In the genomic region with DNA sequence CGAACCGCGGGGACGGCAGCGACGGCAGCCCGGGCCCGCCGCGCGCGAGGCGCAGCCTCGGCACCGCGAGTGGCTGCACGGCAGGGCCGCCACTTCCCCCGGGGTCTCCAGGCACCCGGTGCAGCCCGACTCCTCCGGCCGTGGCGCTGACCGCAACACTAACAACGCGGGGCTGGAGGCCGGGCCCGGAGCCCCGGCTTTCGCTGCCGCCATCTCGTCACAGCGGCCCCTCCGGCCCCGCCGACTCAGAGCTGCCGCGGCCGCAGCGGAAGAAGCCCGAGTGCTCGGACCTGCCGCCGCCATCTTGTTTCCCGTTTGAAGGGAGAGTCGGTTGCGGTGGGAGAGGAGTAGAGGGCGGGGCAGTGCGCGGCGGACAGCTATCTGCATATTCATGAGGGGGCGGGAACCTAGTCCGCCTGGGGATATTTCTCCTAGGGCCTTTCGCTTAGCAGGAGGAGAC, we compare ENCODE assay signal across 8 mouse cellular contexts. TPM values are rescaled to one million over a fixed set of nuclear protein-coding genes. Genes with fewer than 3 reads are reported as not detected.
DNase-seq lines count a peak whose midpoint lies in the region; ATAC-seq and TF ChIP-seq lines count a peak whose summit lies in the region.

A gene (minus strand): TSS at position 317 of the 460 bp plus-strand sequence.

- no peaks in the 10 kb centered on the region for H3K27me3 ChIP-seq in hindbrain, postnatal 0 days (ENCODE audit: insufficient read depth, low read length)
- H3K27me3 ChIP-seq in megakaryocyte, embryonic 14.5 days (replicated peaks), result peaks cover 8% of the 10 kb centered on the region

- no peaks in the 10 kb centered on the region for H3K9me3 ChIP-seq in hindbrain, postnatal 0 days (ENCODE audit: low read length)
- peaks cover 4% of the 10 kb centered on the region; the same call in 1 of the 2 replicates for H3K9me3 ChIP-seq in megakaryocyte, embryonic 14.5 days

- 0% methylated on average over 46 of the region's 55 CpGs for WGBS in hindbrain, postnatal 0 days

- TF ChIP-seq CTCF in hindbrain, postnatal 0 days (IDR thresholded peaks at IDR 0.05; ENCODE audit: low read depth), result no peak

- ATAC-seq in hindbrain, postnatal 0 days, result peak; percentile 95

- H3K36me3 ChIP-seq in hindbrain, postnatal 0 days (ENCODE audit: insufficient read depth, low read length), result no peaks in the 10 kb centered on the region
- peaks cover 5% of the 10 kb centered on the region for H3K36me3 ChIP-seq in megakaryocyte, embryonic 14.5 days (replicated peaks; ENCODE audit: low read length)

- peak within 1 kb of the TSS; percentile 96 for H3K4me3 ChIP-seq in hindbrain, postnatal 0 days (ENCODE audit: low read length)
- H3K4me3 ChIP-seq in megakaryocyte, embryonic 14.5 days (replicated peaks), result peak within 1 kb of the TSS; percentile 95

- peak within 1 kb of the TSS; percentile 88 for H3K4me2 ChIP-seq in hindbrain, postnatal 0 days (ENCODE audit: low read depth, low read length)

- peak; percentile 69 for DNase-seq in WW6 (ENCODE audit: low read depth, low spot score)
- DNase-seq in cerebellum, postnatal 4 days (ENCODE audit: low spot score in 2 of 2), result peak; percentile 68 to 86
- DNase-seq in gastrocnemius, adult 18-20 months (ENCODE audit: low spot score), result peak; percentile 93
- peak; percentile 96 for DNase-seq in hindbrain, postnatal 0 days (ENCODE audit: low spot score)
- peak; percentile 76 to 94 for DNase-seq in left cerebral cortex, adult 8-10 months (ENCODE audit: low spot score in 2 of 2)
- DNase-seq in right cerebral cortex, postnatal 10 days (ENCODE audit: low spot score in 2 of 2), result peak; percentile 96 to 97
- DNase-seq in urinary bladder, postnatal 25 days (ENCODE audit: low spot score), result peak; percentile 80

- H3K27ac ChIP-seq in hindbrain, postnatal 0 days, result peak within 1 kb of the TSS; percentile 98

- peaks cover 8% of the 10 kb centered on the region; the same call in 1 of the 2 replicates for H3K4me1 ChIP-seq in hindbrain, postnatal 0 days (ENCODE audit: insufficient read depth, low read length)
- H3K4me1 ChIP-seq in megakaryocyte, embryonic 14.5 days, result peaks cover 47% of the 10 kb centered on the region

- peak within 1 kb of the TSS; percentile 99 for H3K9ac ChIP-seq in hindbrain, postnatal 0 days (replicated peaks; ENCODE audit: low read length)

RNA-seq across cellular contexts. Expression of the gene that starts here (rescaled TPM):
- total RNA-seq in gastrocnemius, adult 18-20 months (2021), result 1 to 10 TPM; 4.6 to 7.1 TPM
- total RNA-seq in hindbrain, postnatal 0 days (2014; rRNA removed), result 13.9 and 14.2 TPM in 2 replicates
- polyA plus RNA-seq in hindbrain, postnatal 0 days (2015; fragmentation: Nextera tagmentation; extraction: Ambion mirVana), result 2.6 and 2.7 TPM in 2 replicates
- 10 to 100 TPM; 49.0 to 54.0 (median 51.9) TPM for total RNA-seq in left cerebral cortex, adult 8-10 months (2022)
- 0.82 and 0.87 TPM in 2 replicates for polyA plus RNA-seq in megakaryocyte, embryonic 14.5 days (2012; ENCODE audit: insufficient read depth, low replicate concordance)

Comparison
In these comparisons a context has a peak if more than half of its experiments do, and no peak if none do; other contexts are left out.
1. Peak in every context shown above with its lines: DNase-seq, ATAC-seq, H3K4me3 ChIP-seq and H3K27ac ChIP-seq.